Mouse (Mus musculus): ENCODE measurements at regions not wholly inside any gene's neighbourhood (a gene's known extent, or its start where the extent isn't known, plus 50 kb on each side); places are given as distances from the start of the nearest gene placed in this dataset.

DNA sequence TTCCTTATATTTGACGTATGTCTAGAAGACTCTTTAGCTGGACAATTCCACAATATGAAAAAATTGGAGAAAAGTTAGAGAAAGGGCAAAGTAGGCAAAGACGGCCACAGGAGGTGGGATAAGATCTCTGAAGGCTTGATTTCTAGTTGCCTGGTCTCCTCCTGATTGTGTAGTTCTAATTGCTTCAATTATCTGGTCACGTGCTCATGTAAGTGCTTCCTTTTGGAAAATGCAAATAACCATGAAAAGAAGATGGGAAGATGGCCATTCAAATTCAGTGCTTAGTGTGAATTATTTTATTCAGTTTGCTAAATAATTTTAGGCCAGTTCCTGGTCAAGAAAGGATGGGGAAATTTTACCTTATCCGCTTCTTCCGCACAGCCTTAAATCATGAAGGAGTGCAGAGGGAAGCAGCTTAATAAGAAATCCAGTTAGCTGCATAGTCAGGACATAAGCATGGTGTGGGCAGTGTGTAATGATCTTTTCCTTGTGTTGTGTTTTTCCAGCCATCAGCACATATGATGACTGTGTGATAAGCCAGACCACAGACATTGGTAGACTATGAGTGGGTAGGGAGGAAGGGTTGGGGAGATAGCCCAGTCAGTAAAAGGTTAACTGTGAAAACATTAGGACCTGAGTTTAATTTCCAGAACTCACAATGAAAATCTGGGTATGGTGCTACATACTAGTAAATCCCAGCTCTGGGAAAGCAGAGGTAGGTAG lies 267.7 kb upstream of the Nmur2 start:
- TF ChIP-seq POLR2A (IDR thresholded peaks at IDR 0.05; ENCODE audit: borderline replicate concordance, extremely low read depth, low read depth, low read length) (no peak), CTCF (IDR thresholded peaks at IDR 0.05; ENCODE audit: insufficient read depth, low read length) (no peak)
- 91% methylated on average over 5 of the region's 5 CpGs for WGBS
- H3K4me3 ChIP-seq (replicated peaks; ENCODE audit: extremely low read depth, low read depth, low read length) = no peak overlapping the region
- no peaks in the 10 kb centered on the region for H3K4me1 ChIP-seq (ENCODE audit: control insufficient read depth, insufficient read depth, low read length)
- no peak for DNase-seq

- no peak overlapping the region for H3K4me3 ChIP-seq (replicated peaks; ENCODE audit: extremely low read depth, low read depth, low read length)
- WGBS = 35% methylated on average over 3 of the region's 3 CpGs
- DNase-seq = no peak
Observed at GRCm38 (mm10) chr11:56307051-56307450, 266.2 kb upstream of the Nmur2 start.

GRCm38 (mm10) chr11:56290651-56291578 lies 250.1 kb upstream of the Nmur2 start:
- no peak for DNase-seq
- no peaks in the 10 kb centered on the region for H3K4me1 ChIP-seq (ENCODE audit: control insufficient read depth, insufficient read depth, low read length)
- 48% methylated on average over 13 of the region's 13 CpGs for WGBS
- TF ChIP-seq CTCF (IDR thresholded peaks at IDR 0.05; ENCODE audit: insufficient read depth, low read length) = no peak
- TF ChIP-seq POLR2A (IDR thresholded peaks at IDR 0.05; ENCODE audit: borderline replicate concordance, extremely low read depth, low read depth, low read length) = no peak
- H3K4me3 ChIP-seq (replicated peaks; ENCODE audit: extremely low read depth, low read depth, low read length) = no peak overlapping the region

More at GRCm38 (mm10) chr11:56307051-56307450, 266.2 kb upstream of the Nmur2 start:
- H3K4me1 ChIP-seq (ENCODE audit: control insufficient read depth, insufficient read depth, low read length) = no peaks in the 10 kb centered on the region
- no peak for TF ChIP-seq CTCF (IDR thresholded peaks at IDR 0.05; ENCODE audit: insufficient read depth, low read length)
- no peak for TF ChIP-seq POLR2A (IDR thresholded peaks at IDR 0.05; ENCODE audit: borderline replicate concordance, extremely low read depth, low read depth, low read length)

- 67% methylated on average over 2 of the region's 2 CpGs for WGBS
- DNase-seq = no peak
- TF ChIP-seq POLR2A (IDR thresholded peaks at IDR 0.05; ENCODE audit: borderline replicate concordance, extremely low read depth, low read depth, low read length) = no peak
- no peak for TF ChIP-seq CTCF (IDR thresholded peaks at IDR 0.05; ENCODE audit: insufficient read depth, low read length)
- H3K4me3 ChIP-seq (replicated peaks; ENCODE audit: extremely low read depth, low read depth, low read length) = no peak overlapping the region
- no peaks in the 10 kb centered on the region for H3K4me1 ChIP-seq (ENCODE audit: control insufficient read depth, insufficient read depth, low read length)
Observed at GRCm38 (mm10) chr11:56285575-56286260, 244.9 kb upstream of the Nmur2 start.

GRCm38 (mm10) chr11:56281201-56281600 lies 240.4 kb upstream of the Nmur2 start:
- TF ChIP-seq CTCF (IDR thresholded peaks at IDR 0.05; ENCODE audit: insufficient read depth, low read length) (no peak), POLR2A (IDR thresholded peaks at IDR 0.05; ENCODE audit: borderline replicate concordance, extremely low read depth, low read depth, low read length) (no peak)
- no peak overlapping the region for H3K4me3 ChIP-seq (replicated peaks; ENCODE audit: extremely low read depth, low read depth, low read length)
- DNase-seq = no peak
- 73% methylated on average over 4 of the region's 4 CpGs for WGBS
- no peaks in the 10 kb centered on the region for H3K4me1 ChIP-seq (ENCODE audit: control insufficient read depth, insufficient read depth, low read length)

- TF ChIP-seq POLR2A (IDR thresholded peaks at IDR 0.05; ENCODE audit: borderline replicate concordance, extremely low read depth, low read depth, low read length) (no peak), CTCF (IDR thresholded peaks at IDR 0.05; ENCODE audit: insufficient read depth, low read length) (no peak)
- Histone ChIP-seq H3K4me1 (ENCODE audit: control insufficient read depth, insufficient read depth, low read length) (no peaks in the 10 kb centered on the region), H3K4me3 (replicated peaks; ENCODE audit: extremely low read depth, low read depth, low read length) (no peak overlapping the region)
- 31% methylated on average over 2 of the region's 2 CpGs for WGBS
- DNase-seq = no peak
Observed at GRCm38 (mm10) chr11:56280216-56280615, 239.4 kb upstream of the Nmur2 start.

DNA sequence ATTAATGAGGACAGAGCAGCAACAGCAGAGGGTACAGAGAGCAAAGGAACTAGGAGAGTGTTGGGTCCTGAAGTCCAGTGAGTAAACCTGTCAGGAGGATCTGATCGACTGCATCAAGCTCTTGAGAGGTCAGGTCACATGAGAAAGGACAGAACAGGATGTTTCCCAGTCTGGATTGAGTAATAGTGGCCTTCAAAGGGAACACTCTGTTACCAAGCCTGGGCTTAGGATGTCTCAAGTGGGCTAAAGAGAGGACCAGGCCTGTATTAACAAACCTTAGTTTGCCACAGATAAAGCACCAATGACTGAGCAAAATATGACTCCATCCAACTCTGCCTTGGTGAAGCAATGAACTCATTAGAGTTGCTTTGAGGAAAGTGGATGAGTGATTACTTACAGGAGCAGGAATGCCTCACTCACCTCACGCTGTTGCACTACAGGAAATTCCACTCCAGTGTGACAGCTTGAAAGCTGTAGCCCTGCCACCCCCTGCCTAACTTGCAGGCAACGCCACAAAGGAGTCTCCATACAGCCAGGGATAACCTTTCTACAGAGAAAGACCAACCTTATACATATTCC lies 229.2 kb upstream of the Nmur2 start:
- WGBS = 18% methylated on average over 3 of the region's 3 CpGs
- no peak overlapping the region for H3K4me3 ChIP-seq (replicated peaks; ENCODE audit: extremely low read depth, low read depth, low read length)
- no peaks in the 10 kb centered on the region for H3K4me1 ChIP-seq (ENCODE audit: control insufficient read depth, insufficient read depth, low read length)
- TF ChIP-seq POLR2A (IDR thresholded peaks at IDR 0.05; ENCODE audit: borderline replicate concordance, extremely low read depth, low read depth, low read length) = no peak
- no peak for TF ChIP-seq CTCF (IDR thresholded peaks at IDR 0.05; ENCODE audit: insufficient read depth, low read length)
- DNase-seq = no peak

GRCm38 (mm10) chr11:56262726-56263125 lies 221.9 kb upstream of the Nmur2 start:
- no peak for DNase-seq
- TF ChIP-seq POLR2A (IDR thresholded peaks at IDR 0.05; ENCODE audit: borderline replicate concordance, extremely low read depth, low read depth, low read length) (no peak), CTCF (IDR thresholded peaks at IDR 0.05; ENCODE audit: insufficient read depth, low read length) (no peak)
- WGBS = 98% methylated on average over 10 of the region's 10 CpGs
- H3K4me3 ChIP-seq (replicated peaks; ENCODE audit: extremely low read depth, low read depth, low read length) = no peak overlapping the region
- H3K4me1 ChIP-seq (ENCODE audit: control insufficient read depth, insufficient read depth, low read length) = no peaks in the 10 kb centered on the region

DNA sequence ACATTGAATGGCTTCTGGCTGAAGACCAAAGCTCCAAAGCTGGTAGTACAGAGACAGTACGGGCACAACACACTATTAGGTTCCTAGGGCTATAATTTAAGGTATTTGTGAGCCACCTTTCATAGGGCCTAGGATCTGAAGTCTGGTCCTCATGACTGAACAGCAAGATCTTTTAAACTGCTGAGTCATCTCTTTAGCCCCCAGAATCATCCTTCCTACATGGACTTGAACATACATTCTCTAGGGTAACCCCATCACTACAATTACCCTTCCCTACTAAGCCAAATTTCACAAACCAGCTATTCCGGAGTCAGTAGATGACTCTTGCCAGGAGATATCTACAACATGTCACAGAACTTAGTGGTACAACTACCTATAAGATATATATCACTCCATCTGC lies 215.5 kb upstream of the Nmur2 start:
- no peak for DNase-seq
- H3K4me3 ChIP-seq (replicated peaks; ENCODE audit: extremely low read depth, low read depth, low read length) = no peak overlapping the region
- TF ChIP-seq CTCF (IDR thresholded peaks at IDR 0.05; ENCODE audit: insufficient read depth, low read length) (no peak), POLR2A (IDR thresholded peaks at IDR 0.05; ENCODE audit: borderline replicate concordance, extremely low read depth, low read depth, low read length) (no peak)
- no peaks in the 10 kb centered on the region for H3K4me1 ChIP-seq (ENCODE audit: control insufficient read depth, insufficient read depth, low read length)
- 87% methylated on average over 2 of the region's 2 CpGs for WGBS
